Mouse (Mus musculus) cortical plate, adult 2 months (tissue): ENCODE measurements around the gene 6030468B19Rik. TPM values are rescaled to one million over a fixed set of nuclear protein-coding genes. Genes with fewer than 3 reads are reported as not detected.
"Not testable (repeated sequence)": the region's sequence is repeated elsewhere in the genome, so short reads cannot be mapped to it uniquely, and the experiment has no call there.

Source experiments
- H3K27ac ChIP-seq: fragments of 200-500 bp; 2 replicates; pipeline ENCODE4 v1.5.1; 2012; ENCODE audit warnings: low read length, control low read depth, inconsistent platforms; ENCODE audit not compliant: insufficient read depth
- H3K4me1 ChIP-seq: fragments of 200-500 bp; 2 replicates; pipeline ENCODE4 v1.6.1; 2011; ENCODE audit warnings: low read length; ENCODE audit not compliant: control insufficient read depth, insufficient read depth
- H3K4me3 ChIP-seq: fragments of 200-500 bp; 2 replicates; pipeline ENCODE4 v1.5.1; 2011; ENCODE audit warnings: mild to moderate bottlenecking, low read length, control low read depth; ENCODE audit not compliant: insufficient read depth
- CTCF ChIP-seq: fragments of 200-500 bp; IDR thresholded peaks from 2 replicates; pipeline ENCODE4 v1.5.1; 2011; ENCODE audit warnings: mild to moderate bottlenecking, control low read depth, low read length; ENCODE audit not compliant: insufficient read depth; ENCODE audit errors: extremely low read depth
- POLR2A ChIP-seq: fragments of 200-500 bp; IDR thresholded peaks from 2 replicates; pipeline ENCODE4 v1.6.1; 2011; ENCODE audit warnings: mild to moderate bottlenecking, low read length, control low read depth; ENCODE audit not compliant: insufficient read depth; ENCODE audit errors: extremely low read depth
- polyA plus RNA-seq: library from polyadenylated mRNA; depleted of rRNA; stranded (reverse); fragments of >200 nt; gene quantifications from 2 replicates; pipeline ENCODE4 v1.2.3, GENCODE M21; 2012

The 6030468B19Rik gene
- polyA plus RNA-seq, 1 experiment = 0.50 TPM

DNA sequence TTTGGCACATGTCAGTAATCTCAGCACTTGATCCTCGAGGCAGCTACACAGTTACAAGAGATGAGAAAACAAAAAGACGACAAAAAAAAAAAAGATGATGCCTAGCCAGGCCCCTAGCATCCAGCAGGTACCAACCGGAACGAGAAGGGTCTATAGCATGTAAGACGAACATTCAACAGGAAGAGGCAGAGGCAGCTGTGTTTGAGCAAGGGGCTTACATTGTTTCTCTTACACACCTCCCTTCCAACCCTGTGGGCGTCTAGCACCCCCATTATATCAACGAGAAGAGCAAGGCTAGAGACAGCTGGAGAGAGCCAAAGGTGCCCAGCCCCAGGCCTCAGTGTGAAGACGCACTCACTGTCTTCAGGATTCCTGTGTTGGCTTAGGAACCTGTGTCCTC is 29.5 kb downstream of the 6030468B19Rik start:
- TF ChIP-seq POLR2A = no peak
- no peak for TF ChIP-seq CTCF
- no peak overlapping the region for H3K4me3 ChIP-seq
- H3K4me1 ChIP-seq = no peaks in the 10 kb centered on the region
- no peak overlapping the region for H3K27ac ChIP-seq

DNA sequence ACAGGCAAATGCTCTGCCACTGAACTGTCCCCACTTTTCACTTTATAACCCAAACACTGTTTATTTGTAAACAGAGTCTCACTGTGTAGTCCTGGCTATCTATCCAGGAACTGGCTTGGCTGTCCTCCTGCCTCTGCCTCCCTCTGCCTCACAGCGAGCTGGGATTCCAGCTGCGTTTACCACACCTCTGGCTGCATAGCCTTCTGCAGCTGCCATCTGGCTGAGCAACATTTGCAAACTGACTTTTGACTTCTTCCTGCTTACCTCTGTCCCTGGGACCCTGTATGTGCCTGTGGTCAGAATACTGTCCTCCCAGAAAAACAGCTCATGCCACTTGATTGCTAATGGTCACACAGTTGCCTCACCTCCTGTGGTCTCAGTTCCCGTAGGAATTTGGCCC is 29.9 kb downstream of the 6030468B19Rik start:
- H3K27ac ChIP-seq = no peak overlapping the region
- TF ChIP-seq CTCF (no peak), POLR2A (no peak)
- no peaks in the 10 kb centered on the region for H3K4me1 ChIP-seq
- H3K4me3 ChIP-seq = no peak overlapping the region

DNA sequence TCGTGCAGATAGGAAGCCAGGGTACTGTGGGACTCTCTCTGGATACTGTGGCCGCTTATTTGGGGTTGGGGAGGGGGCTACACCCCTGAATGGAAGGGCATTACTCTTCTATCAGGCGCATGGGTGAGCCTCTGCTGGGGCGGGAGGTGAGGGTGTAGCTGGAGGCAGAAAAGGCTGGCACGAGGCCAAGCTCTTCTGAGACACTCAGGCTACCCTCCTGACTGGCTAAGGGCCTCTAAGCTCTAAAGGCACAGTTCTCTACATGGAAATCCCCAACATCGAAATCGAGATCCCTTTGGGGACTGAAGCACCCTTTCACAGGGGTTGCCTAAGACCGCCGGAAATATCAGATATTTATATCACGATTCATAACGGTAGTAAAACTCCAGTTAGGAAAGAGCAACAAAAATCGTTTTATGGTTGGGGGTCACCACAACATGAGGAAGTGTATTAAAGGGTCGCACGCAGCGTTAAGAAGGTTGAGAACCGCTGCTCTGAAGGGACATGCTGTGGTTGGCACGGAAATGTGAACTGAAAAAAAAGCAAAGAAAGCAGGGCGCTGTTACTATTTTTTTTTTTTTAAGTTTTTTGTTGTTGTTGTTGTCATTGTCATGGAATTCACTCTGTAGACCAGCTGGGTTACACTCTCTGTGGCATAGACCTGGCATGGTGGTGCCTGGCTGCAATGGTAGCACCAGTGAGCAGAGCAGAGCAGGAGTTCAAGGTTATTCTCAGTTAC is 30.9 kb downstream of the 6030468B19Rik start:
- Histone ChIP-seq H3K27ac (no peak overlapping the region), H3K4me1 (no peaks in the 10 kb centered on the region), H3K4me3 (no peak overlapping the region)
- TF ChIP-seq POLR2A (no peak), CTCF (no peak)

DNA sequence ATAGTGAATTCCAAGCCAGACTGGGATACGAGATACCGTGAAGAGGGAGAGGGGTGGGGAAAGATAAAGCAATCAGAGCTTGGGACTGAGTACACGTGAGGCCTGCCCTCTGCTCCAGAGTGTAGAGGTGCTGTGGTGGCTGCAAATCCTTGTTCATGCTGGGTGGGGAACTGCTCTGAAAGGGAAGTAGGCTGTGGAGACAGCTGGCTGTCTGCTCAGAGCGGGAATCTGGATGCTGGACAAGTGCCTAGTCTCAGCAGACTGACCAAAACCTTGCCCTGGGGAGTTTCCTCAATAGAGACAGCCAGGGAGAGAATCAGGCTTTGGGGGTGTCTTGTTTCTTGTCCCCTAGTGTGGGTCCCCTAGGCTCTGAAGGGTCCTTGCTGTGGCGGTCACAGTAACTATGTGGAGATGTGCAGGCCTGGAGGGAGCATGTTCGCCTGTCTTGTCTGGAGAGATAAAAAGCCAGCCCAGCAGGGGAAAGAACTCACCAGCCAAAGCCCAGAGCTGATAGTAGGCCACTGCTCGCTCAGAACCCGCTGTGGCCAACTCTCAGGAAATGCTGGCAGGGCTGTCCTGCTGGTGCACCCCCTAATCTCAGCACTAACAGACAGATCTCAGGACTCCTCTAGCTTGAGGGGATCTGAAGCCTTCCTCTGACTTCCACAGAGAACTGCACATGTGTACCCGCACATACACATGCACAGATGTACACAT is 31.6 kb downstream of the 6030468B19Rik start:
- H3K4me1 ChIP-seq = no peaks in the 10 kb centered on the region
- no peak overlapping the region for H3K27ac ChIP-seq
- TF ChIP-seq CTCF = no peak
- no peak for TF ChIP-seq POLR2A
- no peak overlapping the region for H3K4me3 ChIP-seq

DNA sequence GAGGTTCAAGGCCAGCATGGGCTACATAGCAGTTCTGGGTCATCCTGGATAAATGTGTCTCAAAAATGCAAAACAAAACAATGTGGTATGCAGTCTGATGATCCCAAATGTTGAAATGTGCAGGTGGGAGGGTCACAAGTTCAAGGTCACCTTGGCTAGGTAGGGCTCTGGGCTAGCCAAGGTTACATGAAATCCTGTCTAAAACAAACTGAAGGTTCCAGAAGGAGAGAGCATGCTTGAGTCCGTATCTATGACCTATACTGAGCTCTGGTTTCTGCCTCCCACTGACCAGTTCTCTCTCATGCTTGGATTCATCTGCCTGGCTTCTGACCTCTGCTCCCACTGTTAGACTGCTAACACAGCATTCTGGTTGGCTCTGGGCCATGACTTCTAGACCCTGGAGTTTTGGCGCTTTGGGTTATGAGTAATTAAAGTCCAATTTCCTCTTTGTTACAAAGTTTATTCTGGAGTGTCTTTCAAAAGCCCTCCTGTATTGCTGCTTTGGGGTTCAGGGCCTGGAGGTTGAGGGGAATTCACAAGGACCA is 32.3 kb downstream of the 6030468B19Rik start:
- no peaks in the 10 kb centered on the region for H3K4me1 ChIP-seq
- H3K4me3 ChIP-seq = no peak overlapping the region
- TF ChIP-seq CTCF (no peak), POLR2A (no peak)
- H3K27ac ChIP-seq = no peak overlapping the region

DNA sequence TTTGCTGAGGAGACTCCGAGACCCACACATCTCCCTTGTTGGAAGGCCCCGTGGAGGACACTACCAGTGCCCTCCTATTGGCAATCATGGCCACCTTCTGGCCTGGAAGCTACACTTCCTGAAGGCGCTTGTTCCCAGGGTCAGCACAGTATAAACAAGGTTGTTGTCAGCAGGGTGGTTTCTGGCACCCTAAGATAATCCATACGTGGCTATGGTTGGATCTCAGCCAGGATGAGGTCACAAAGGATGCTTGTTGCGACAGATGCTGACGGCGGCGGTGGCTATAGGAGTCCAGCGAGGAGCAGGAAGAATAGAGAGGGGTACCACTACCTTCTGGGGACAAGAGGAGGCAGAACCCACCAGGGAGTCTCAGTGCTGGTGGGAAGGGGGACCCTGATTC is 32.9 kb downstream of the 6030468B19Rik start:
- Histone ChIP-seq H3K4me3 (no peak overlapping the region), H3K27ac (no peak overlapping the region), H3K4me1 (no peaks in the 10 kb centered on the region)
- TF ChIP-seq POLR2A (no peak), CTCF (no peak)

DNA sequence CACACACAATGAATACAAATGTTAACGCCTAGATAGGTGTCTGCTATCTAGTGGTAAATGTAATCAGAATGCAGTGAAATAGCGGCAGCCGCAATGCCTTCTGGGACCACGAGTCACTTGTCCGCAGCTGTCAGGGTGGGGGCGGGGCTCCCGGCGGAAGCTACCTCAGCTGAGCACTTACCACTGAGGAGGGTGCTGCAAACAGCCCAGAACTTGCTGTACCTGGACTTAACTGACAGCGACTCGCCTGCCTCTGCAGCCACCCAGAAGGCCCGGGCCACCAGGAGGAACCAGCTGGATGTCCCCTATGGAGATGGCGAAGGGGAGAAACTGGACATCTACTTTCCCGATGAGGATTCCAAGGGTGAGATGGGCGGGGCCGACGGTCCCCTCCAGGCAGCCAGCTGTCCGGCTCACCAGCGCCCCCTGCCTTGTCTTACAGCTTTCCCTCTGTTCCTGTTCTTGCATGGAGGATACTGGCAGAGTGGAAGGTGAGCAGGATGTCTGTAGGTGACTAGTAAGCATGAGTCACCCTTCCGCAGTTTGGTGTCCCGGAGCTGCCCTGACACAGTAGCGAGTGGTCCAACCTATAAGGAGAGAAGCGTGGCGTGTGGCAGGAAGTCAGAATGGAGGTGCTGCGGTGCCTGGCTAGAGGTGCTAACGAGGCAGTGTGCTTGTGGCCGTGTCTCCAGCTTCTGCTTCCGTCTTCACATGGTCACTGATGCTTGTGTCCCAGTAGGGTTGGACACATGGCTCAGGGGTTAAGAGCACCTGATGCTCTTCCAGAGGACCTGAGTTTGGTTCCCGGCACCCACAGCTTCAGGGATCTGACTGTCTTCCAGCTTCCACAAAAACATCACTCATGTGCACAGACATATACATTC is 34.9 kb downstream of the 6030468B19Rik start:
- Histone ChIP-seq H3K4me3 (peak overlapping the region; percentile 30), H3K27ac (no peak overlapping the region), H3K4me1 (no peaks in the 10 kb centered on the region)
- peak; percentile 53 for TF ChIP-seq CTCF
- no peak for TF ChIP-seq POLR2A

DNA sequence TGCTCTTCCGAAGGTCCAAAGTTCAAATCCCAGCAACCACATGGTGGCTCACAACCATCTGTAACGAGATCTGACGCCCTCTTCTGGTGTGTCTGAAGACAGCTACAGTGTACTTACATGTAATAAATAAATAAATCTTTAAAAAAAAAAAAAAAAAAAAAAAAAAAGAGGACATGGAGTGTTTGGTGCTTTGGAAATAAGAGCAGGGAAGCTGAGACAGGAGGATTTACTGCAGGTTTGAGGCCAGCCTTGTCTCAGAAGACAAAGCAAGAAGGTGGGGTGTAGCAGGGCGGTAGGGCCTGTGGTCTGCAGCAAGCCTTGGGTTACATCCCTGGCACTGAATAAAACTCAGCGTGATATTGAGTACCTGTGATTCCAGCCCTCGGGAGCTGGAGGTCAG is 36.0 kb downstream of the 6030468B19Rik start:
- H3K4me1 ChIP-seq = not testable (repeated sequence)

DNA sequence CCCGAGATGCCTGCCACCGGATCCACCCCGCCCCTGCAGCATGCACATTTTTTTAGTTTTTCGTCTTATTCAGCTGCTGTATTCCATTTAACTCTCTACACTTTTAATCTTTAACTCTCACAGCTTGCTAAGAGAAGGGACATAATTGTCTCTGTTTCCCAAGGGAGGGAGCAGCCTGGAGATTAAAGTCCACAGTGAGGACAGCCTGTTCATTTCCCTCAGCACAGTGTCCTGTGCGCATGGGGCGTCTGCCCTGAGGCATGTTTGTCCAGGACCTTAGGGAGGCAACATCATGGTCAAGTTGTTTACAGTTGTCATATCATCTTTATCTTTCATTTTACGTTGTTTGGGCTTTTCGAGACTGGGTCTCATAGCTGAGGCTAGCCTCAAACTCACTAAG is 36.6 kb downstream of the 6030468B19Rik start:
- Histone ChIP-seq H3K4me3 (no peak overlapping the region), H3K27ac (no peak overlapping the region), H3K4me1 (no peaks in the 10 kb centered on the region)
- no peak for TF ChIP-seq CTCF
- TF ChIP-seq POLR2A = no peak

More for the DNA sequence above, 36.0 kb downstream of the 6030468B19Rik start:
- not testable (repeated sequence) for H3K4me3 ChIP-seq, H3K27ac ChIP-seq
